Mouse (Mus musculus) central nervous system, embryonic 11.5 days (tissue): ENCODE measurements around the gene Akr1c13. TPM values are rescaled to one million over a fixed set of nuclear protein-coding genes. Genes with fewer than 3 reads are reported as not detected.

ENCODE experiments used
- polyA plus RNA-seq: library from polyadenylated mRNA; depleted of rRNA; stranded (reverse); fragments of >200 nt; gene quantifications from 2 replicates; pipeline ENCODE4 v1.2.3, GENCODE M21; 2012; rRNA removed

The Akr1c13 gene
- polyA plus RNA-seq, result 1.2 and 1.4 TPM in 2 replicates

GRCm38 (mm10) chr13:4190904-4191303 lies at the start of gene Akr1c13:
TSS of gene Akr1c13 (plus strand) at chr13:4191150.

GRCm38 (mm10) chr13:4150518-4150917 lies 40.4 kb upstream of the Akr1c13 start, which contains the start of gene Akr1c18:
TSS of gene Akr1c18 (minus strand) at chr13:4150654.

GRCm38 (mm10) chr13:4228441-4228840 lies 37.5 kb downstream of the Akr1c13 start, which contains the start of gene Akr1c19:
TSS of gene Akr1c19 (plus strand) at chr13:4228700.

Other genes starting within 250 kb of the Akr1c13 start
- not detected in 2 replicates for gene Ucn3, start 245.8 kb upstream of the Akr1c13 start, polyA plus RNA-seq
- 0.10 and 0.31 TPM in 2 replicates for gene Akr1c14, start 142.1 kb upstream of the Akr1c13 start, polyA plus RNA-seq
- gene Akr1c18, start 40.5 kb upstream of the Akr1c13 start, polyA plus RNA-seq, result not detected in 2 replicates
- 1.5 and 2.0 TPM in 2 replicates for gene Akr1c19, start 37.5 kb downstream of the Akr1c13 start, polyA plus RNA-seq
- 0.53 and 1.0 TPM in 2 replicates for gene Akr1c12, start 88.3 kb downstream of the Akr1c13 start, polyA plus RNA-seq
- gene Akr1c6, start 243.2 kb downstream of the Akr1c13 start, polyA plus RNA-seq, result not detected in 2 replicates